Mouse (Mus musculus) stomach, postnatal 0 days (tissue): ENCODE results near the gene Ccnd1. TPM values are rescaled to one million over a fixed set of nuclear protein-coding genes. Genes with fewer than 3 reads are reported as not detected.
"Not testable (repeated sequence)": the region's sequence is repeated elsewhere in the genome, so short reads cannot be mapped to it uniquely, and the experiment has no call there.

Experiments
- ATAC-seq: fragments of 200-750 bp; cut with Nextera tagmentation; 2 replicates; pipeline ENCODE4 v1.8.0; 2017; ENCODE audit not compliant: low FRiP score, low TSS enrichment
- DNase-seq: peaks from one replicate; pipeline ENCODE4 v3.0.0-alpha.2; 2016; ENCODE audit warnings: low spot score
- H3K27ac ChIP-seq: fragments of 300-500 bp; sonication (generic); replicated peaks from 2 replicates; pipeline ENCODE4 v1.5.1; 2014; ENCODE audit warnings: mild to moderate bottlenecking, control low read depth
- H3K27me3 ChIP-seq: fragments of 300-500 bp; sonication (generic); 2 replicates; pipeline ENCODE4 v1.6.1; 2014; ENCODE audit warnings: low read length; ENCODE audit not compliant: control insufficient read depth, insufficient read depth
- H3K36me3 ChIP-seq: fragments of 300-500 bp; sonication (generic); 2 replicates; pipeline ENCODE4 v1.6.1; 2014; ENCODE audit warnings: low read length, mixed read lengths; ENCODE audit not compliant: control insufficient read depth, insufficient read depth
- H3K4me1 ChIP-seq: fragments of 300-500 bp; sonication (generic); replicated peaks from 2 replicates; pipeline ENCODE4 v1.6.1; 2014; ENCODE audit warnings: antibody characterized with exemption; ENCODE audit not compliant: control insufficient read depth, insufficient read depth
- H3K4me2 ChIP-seq: fragments of 300-500 bp; sonication (generic); replicated peaks from 2 replicates; pipeline ENCODE4 v1.6.1; 2014; ENCODE audit warnings: low read depth, mild to moderate bottlenecking, control low read depth, moderate library complexity
- H3K4me3 ChIP-seq: fragments of 300-500 bp; sonication (generic); 2 replicates; pipeline ENCODE4 v1.5.1; 2014; ENCODE audit warnings: low read depth, low read length, control low read depth
- H3K9ac ChIP-seq: fragments of 300-500 bp; sonication (generic); 2 replicates; pipeline ENCODE4 v1.6.1; 2014; ENCODE audit warnings: mild to moderate bottlenecking, low read length, control low read depth, mixed read lengths
- H3K9me3 ChIP-seq: fragments of 300-500 bp; sonication (generic); 2 replicates; pipeline ENCODE4 v1.6.1; 2016; ENCODE audit warnings: low read length; ENCODE audit not compliant: control insufficient read depth
- CTCF ChIP-seq: IDR thresholded peaks from 2 replicates; pipeline ENCODE4 v1.5.1; 2016; ENCODE audit warnings: antibody characterized with exemption, low read depth, mild to moderate bottlenecking, moderate library complexity
- EP300 ChIP-seq: optimal IDR thresholded peaks from 2 replicates; pipeline ENCODE3; 2016; ENCODE audit warnings: antibody characterized with exemption
- WGBS: fragments of 180-500 bp; shearing (Covaris S2); extraction: QIAGEN DNeasy Blood & Tissue Kit; methylation state at CpG from one replicate; pipeline ENCODE4 v1.1.7; 2014; 5-methylcytosine and 5-hydroxymethylcytosine counted together
- polyA plus RNA-seq: library from polyadenylated mRNA; unstranded; fragments of >200 nt; fragmentation: Nextera tagmentation; extraction: Ambion mirVana; gene quantifications from 2 replicates; pipeline ENCODE4 v1.2.1, GENCODE M21; 2015

The Ccnd1 gene
- polyA plus RNA-seq, 1 experiment from 2014 or later: 38.7 TPM

DNA sequence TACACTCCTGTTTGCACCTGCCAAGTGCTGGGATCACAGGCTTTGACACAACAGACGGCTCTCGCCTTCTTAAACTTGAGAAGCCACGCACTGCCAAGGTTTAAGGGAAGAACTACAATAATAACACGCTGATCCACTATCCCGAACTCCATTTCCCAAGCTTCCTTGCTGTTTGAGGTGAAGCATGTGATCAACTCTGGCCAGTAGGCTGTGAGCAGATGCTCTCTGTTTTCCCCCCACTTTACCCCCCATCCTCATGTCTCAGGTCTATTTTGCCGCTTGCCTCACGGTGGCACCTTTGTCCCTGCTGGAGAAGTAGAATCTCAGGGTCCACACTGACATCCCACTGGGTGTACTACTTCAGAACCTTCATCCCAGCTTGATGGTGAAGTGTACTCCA is 31.0 kb downstream of the Ccnd1 start:
- Histone ChIP-seq H3K4me2 (no peak overlapping the region), H3K9me3 (no peaks in the 10 kb centered on the region), H3K9ac (no peak overlapping the region), H3K36me3 (no peaks in the 10 kb centered on the region), H3K27ac (no peak overlapping the region), H3K4me1 (no peaks in the 10 kb centered on the region), H3K4me3 (no peak overlapping the region), H3K27me3 (no peaks in the 10 kb centered on the region)
- ATAC-seq (no peak), DNase-seq (no peak)
- 27% methylated on average over 7 of the region's 7 CpGs for WGBS
- no peak for TF ChIP-seq EP300
- TF ChIP-seq CTCF: no peak

GRCm38 (mm10) chr7:144907793-144908192 is 31.9 kb downstream of the Ccnd1 start:
- H3K4me3 ChIP-seq: no peak overlapping the region
- no peaks in the 10 kb centered on the region for H3K9me3 ChIP-seq
- H3K27me3 ChIP-seq: no peaks in the 10 kb centered on the region
- H3K9ac ChIP-seq: no peak overlapping the region
- no peak overlapping the region for H3K4me2 ChIP-seq
- no peaks in the 10 kb centered on the region for H3K4me1 ChIP-seq
- 10% methylated on average over 8 of the region's 8 CpGs for WGBS
- no peaks in the 10 kb centered on the region for H3K36me3 ChIP-seq
- H3K27ac ChIP-seq: no peak overlapping the region
- TF ChIP-seq CTCF (peak; percentile 61), EP300 (no peak)
- no peak for ATAC-seq
- no peak for DNase-seq

- ATAC-seq: peak; percentile 50
- peak overlapping the region; percentile 25; the same call in 1 of the 2 replicates for H3K4me2 ChIP-seq
Observed at GRCm38 (mm10) chr7:144906708-144907397, 32.9 kb downstream of the Ccnd1 start.

DNA sequence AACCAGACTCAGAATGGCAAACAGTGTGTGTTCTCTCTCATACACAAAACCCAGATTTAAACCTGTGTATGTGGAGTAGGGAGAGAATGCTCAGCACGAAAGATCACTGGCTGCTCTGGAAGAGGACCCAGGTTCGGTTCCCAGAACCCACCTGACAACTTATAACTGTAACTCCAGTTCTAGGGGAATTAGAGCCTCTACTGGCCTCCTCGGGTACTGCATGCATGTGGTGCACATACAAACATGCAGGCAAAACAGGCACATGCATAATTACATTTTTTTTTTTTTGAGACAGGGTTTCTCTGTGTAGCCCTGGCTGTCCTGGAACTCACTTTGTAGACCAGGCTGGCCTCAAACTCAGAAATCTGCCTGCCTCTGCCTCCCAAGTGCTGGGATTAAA is 34.2 kb downstream of the Ccnd1 start:
- ATAC-seq, H3K9ac ChIP-seq, H3K36me3 ChIP-seq, H3K9me3 ChIP-seq, H3K27ac ChIP-seq, H3K4me1 ChIP-seq, H3K4me3 ChIP-seq, H3K4me2 ChIP-seq, DNase-seq, H3K27me3 ChIP-seq: not testable (repeated sequence)
- peak; percentile 39; the same call in 1 of the 2 replicates for TF ChIP-seq CTCF
- WGBS: 87% methylated on average over 3 of the region's 3 CpGs

More at GRCm38 (mm10) chr7:144906708-144907397, 32.9 kb downstream of the Ccnd1 start:
- WGBS: 10% methylated on average over 28 of the region's 28 CpGs
- H3K9ac ChIP-seq: no peak overlapping the region
- no peak overlapping the region for H3K27ac ChIP-seq
- H3K27me3 ChIP-seq: no peaks in the 10 kb centered on the region
- no peaks in the 10 kb centered on the region for H3K9me3 ChIP-seq
- no peaks in the 10 kb centered on the region for H3K36me3 ChIP-seq
- DNase-seq: peak; percentile 72
- 0 out of 2 replicates have a peak overlapping the region, but pooled peaks have one; percentile 8 for H3K4me3 ChIP-seq
- no peaks in the 10 kb centered on the region for H3K4me1 ChIP-seq
- TF ChIP-seq EP300 (no peak), CTCF (peak; percentile 88)

GRCm38 (mm10) chr7:144898506-144898905 is 41.2 kb downstream of the Ccnd1 start:
- H3K27ac ChIP-seq: no peak overlapping the region
- H3K36me3 ChIP-seq: no peaks in the 10 kb centered on the region
- TF ChIP-seq CTCF: no peak
- TF ChIP-seq EP300: no peak
- H3K27me3 ChIP-seq: peaks cover 27% of the 10 kb centered on the region
- H3K4me3 ChIP-seq: no peak overlapping the region
- H3K4me1 ChIP-seq: peaks cover 5% of the 10 kb centered on the region; the same call in 1 of the 2 replicates
- no peaks in the 10 kb centered on the region for H3K9me3 ChIP-seq
- ATAC-seq (no peak), DNase-seq (no peak)
- no peak overlapping the region for H3K9ac ChIP-seq
- H3K4me2 ChIP-seq: no peak overlapping the region
- WGBS: 63% methylated on average over 6 of the region's 6 CpGs
